Mouse (Mus musculus) MN1 (cell line): ENCODE measurements around the gene Aldh1a2.
A peak's percentile ranks its signal among the peaks of the same experiment; 100 is the strongest.

ENCODE experiments used
- DNase-seq: peaks from one replicate; pipeline ENCODE4 v3.0.0-alpha.2; 2016; ENCODE audit warnings: low spot score

Gene Aldh1a2

GRCm38 (mm10) chr9:71215248-71216035 is at the start of gene Aldh1a2:
Gene Aldh1a2 (plus strand): TSS chr9:71215789.
- no peak for DNase-seq

DNA sequence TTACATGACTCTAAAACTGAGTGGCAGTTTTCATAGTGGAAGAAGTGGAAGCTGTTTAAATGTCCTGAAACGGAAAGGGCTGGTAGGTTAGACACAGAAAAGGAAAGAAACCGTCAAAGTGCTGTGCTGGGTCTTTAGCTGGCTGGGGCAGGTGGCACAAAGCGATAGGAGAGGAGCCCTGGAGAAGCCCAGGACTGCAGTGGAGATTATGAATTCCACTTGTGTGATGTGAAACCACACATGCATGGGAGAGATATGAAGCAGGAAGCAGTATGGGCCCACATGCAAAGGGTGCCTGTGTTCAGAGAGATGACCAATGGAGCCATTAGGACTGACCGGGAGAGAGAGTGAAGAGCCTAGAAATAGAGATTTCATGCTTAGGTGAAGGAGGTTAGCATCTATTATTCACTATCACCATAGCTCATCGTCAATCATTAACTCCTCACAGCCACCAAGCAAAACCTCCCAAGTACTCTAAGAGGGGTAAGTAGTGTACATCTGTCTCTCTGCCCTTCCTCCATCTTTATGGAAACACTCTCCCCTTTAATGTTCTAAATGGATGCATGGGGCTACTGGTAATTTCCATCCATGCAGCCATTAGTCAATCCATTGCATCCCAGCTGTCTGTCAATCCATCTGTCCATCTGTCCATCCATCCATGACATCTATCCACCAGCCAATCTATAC is 49.4 kb upstream of the Aldh1a2 start:
- DNase-seq: no peak

- no peak for DNase-seq
These were observed 48.6 kb upstream of the Aldh1a2 start for GRCm38 (mm10) chr9:71166871-71167465.

DNA sequence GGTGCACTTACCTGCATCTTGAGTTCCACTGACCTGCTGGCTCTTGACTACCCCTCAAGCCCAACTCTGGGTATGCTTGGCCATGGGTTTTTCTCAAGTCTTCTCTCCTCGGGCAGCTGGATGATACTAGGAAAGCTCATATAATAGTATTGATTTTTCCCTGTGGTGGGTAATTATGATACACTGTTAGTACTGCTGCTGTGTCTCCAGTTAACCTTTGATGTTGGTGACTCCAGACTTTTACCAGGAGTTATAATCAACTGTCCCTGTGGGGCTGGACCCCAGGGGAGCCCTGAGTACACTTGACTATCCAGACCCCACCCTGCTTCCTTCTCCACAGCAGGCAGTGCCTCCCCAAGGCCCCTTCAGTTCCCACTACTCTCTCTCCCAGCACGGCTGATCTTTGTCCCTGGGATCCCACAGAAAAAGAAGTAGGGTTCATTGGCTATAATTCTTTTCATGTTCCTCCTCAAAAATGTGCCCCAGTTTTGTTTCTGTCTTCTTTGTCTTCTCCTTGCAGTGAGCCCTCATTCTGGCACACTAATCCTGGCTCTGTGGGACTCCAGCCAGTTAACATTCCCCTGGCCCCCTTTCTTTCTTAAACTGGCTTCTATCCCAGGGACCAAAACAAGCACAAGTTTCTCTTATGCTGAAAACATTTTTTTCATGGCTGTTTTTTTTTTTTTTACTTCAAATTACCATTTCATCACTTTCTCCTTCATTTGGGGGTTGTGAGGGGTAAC is 47.9 kb upstream of the Aldh1a2 start:
- DNase-seq: no peak

DNA sequence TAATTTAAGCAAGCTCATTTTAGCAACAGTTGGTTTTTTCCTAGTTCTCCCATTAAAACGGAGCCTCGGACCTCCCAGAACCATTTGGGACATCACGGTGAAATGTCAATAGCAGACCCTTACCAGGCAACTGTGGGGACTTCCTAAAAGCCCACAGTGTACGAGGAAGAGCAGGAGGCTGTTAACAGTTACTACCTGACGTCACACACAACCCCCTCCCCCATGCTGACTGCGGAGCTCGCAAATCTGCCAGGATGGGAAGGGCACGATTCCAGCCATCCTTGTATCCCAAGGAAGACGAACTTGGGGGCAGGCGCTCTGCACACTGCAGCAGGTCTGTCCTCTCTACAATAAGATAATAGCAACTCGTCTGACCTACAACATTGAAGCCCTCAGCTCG is 47.1 kb upstream of the Aldh1a2 start, which contains the start of gene Aqp9:
Gene Aqp9 (minus strand): TSS at position 172 of the 400 bp plus-strand sequence.
- DNase-seq: no peak

- no peak for DNase-seq
These were observed 42.1 kb upstream of the Aldh1a2 start for GRCm38 (mm10) chr9:71173533-71173932.

- DNase-seq: no peak
These were observed 41.1 kb upstream of the Aldh1a2 start for GRCm38 (mm10) chr9:71174316-71174975.

GRCm38 (mm10) chr9:71175686-71176085 is 39.9 kb upstream of the Aldh1a2 start:
- no peak for DNase-seq

DNA sequence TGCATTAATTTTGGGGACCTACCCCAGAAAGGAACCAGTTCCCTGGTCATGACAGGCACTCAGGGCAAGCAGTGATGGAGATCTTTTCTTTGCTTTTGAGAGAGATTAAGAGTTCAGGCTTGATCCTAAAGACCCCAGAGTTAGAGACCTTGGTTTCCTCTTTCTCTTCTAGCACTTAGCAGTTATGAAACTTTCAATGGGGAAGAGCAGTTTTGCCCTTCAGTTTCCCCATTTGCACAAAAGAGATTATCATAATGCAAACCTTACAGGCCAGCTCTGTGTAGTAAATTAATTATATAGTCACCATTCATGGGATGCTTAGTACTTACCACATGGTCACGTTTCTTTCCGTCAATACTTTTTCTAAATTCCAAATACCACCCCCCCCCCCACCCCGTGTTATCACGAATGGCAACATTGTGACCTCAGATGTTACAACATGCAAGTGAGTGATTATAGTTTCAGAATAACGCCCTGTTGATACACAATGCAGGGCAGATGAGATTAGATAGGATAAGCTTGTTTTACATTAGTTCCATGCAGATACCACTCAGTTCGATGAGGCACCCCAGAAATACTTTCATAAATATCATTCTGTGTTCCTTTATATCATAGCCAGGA is 36.2 kb upstream of the Aldh1a2 start:
- no peak for DNase-seq

- DNase-seq: no peak
These were observed 35.5 kb upstream of the Aldh1a2 start for GRCm38 (mm10) chr9:71179964-71180700.

DNA sequence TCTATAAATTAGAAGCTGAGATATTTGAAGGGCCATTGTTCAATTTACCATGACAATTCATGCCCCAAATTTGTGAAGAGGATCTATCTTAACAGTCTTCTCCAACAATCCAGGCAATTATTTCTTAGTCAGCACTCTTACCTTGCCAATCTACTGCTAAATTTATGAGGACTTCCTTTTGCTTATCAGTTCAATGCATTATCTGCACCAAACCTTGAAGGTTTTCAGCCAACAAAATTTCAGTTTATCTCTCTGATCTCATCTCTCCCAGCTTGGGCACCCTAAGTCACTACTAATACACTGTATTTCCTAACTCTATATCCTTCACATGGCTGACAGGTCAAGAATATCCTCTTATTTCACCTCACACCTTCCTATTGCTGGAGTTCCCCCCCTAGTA is 30.3 kb upstream of the Aldh1a2 start:
- DNase-seq: no peak

- no peak for DNase-seq
These were observed 29.8 kb upstream of the Aldh1a2 start for GRCm38 (mm10) chr9:71185823-71186222.

DNA sequence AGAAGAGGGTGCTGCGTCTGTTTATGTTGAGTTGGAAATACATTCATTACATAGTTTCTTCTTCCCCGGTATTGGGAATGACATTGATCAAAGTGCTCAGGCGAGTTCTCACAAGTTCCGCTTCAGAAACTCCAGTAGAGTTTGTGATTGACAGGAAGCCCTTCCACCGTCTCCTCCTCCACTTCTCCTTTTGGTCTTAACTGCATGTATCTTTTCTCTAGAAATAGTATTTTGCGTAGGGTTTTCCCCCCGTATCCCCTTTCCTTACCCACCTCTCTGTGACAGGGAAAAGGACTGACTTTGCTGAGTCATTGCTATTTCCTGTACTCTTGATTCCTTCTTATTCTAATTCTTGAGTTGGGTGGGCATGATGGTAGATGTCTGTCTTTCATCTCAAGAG is 28.2 kb upstream of the Aldh1a2 start:
- DNase-seq: no peak

- DNase-seq: peak; percentile 14
These were observed 26.8 kb upstream of the Aldh1a2 start for GRCm38 (mm10) chr9:71188647-71189415.

- DNase-seq: no peak
These were observed 16.8 kb upstream of the Aldh1a2 start for GRCm38 (mm10) chr9:71198826-71199225.

DNA sequence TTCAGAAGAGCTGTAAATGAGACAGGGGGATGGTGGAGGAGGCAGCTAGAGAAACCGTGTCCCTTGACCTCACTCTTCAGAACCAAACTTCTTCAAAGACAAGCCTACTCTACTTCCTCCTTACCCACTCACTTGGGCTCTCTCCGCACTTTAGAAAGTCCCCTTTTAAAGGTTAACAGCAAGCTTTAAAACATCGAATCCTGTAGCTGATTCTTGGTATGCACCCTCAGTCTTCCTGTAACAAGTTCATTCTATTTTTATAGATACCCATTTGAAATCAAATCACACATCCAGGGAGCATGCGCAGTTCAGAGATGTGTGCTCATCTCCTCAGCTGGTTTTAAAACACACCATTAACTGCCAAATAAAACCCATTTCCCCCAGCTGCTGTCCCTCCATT is 13.3 kb upstream of the Aldh1a2 start:
- no peak for DNase-seq

- no peak for DNase-seq
These were observed 6.3 kb upstream of the Aldh1a2 start for GRCm38 (mm10) chr9:71209299-71209698.

DNA sequence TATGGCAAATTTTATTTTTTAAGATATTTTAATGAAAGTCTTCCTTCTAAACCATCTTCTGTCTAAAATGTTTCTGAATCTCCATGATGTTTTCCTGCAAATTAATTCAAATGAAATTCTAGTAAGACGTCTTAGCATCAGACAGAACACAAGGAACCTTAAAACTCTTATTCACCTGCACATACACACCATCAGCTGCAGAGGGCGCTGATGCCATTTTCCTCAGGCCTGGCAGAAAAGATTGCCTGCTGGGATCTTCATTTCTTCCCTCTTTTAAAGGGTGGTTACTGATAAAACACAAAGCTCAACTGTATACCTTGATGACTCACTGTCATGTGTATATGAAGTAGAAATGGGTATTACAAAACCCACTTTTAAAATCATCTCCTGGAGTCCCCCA is 4.7 kb upstream of the Aldh1a2 start:
- no peak for DNase-seq

GRCm38 (mm10) chr9:71213636-71214035 is 2.0 kb upstream of the Aldh1a2 start:
- DNase-seq: no peak
